Mouse (Mus musculus) inflammation-experienced regulatory T-cells, adult 6 months (primary cell): ENCODE measurements around the gene Man2a1. TPM values are rescaled to one million over a fixed set of nuclear protein-coding genes. Genes with fewer than 3 reads are reported as not detected.

ENCODE experiments used
- ATAC-seq: one replicate; pipeline ENCODE4 v1.8.0; 2017
- polyA plus RNA-seq, 3 experiments: library from polyadenylated mRNA; unstranded; fragments of 100-300 nt; shearing (Covaris generic); gene quantifications; one replicate each; pipeline ENCODE4 v1.2.1; 2017

Gene Man2a1
- polyA plus RNA-seq, 3 experiments from 2014 or later, result 11.7 to 13.1 (median 12.1) TPM

DNA sequence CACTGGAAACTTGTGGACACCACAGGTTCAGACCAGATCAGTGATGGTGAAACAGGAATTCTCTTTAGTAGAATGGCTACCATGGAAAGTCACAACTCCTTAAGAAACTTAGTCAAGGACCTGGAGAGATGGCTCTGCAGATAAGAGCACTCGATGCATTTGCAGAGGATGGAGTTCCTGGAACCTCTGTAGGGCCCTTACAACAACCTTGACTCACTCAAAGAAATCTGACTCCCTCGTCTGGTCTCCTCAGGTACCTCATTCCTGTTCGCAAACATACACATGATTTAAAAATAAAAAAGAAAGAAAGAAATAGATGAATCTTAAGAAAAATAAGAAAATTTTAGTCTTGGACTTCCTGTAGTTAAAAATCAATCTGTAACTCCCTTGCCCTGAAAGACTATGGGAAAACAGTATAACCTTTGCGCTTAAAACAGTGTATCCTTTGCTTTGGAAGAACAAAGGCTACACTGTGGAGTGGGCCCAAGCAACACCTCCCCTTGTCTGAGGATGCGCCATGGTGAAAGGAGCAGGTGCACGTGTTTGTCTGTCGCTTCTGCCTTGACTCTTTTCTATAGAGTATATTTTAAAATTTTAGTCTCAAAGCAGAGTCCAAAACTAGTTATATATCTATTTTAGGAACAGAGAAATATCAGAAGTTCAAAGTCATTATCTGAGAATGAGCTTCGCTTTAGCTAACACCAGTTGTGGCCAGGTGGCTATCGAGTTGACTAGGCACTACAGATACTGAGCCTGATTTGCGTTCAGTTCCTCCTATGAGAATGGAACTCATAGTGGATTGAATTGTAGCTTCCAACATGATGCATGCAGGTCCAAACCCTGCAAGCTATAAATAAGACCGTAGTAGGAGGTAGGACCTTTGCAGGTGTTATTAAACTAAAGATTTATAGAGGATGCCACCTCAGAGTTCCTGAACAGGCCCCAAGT is 163.9 kb downstream of the Man2a1 start:
- no peak for ATAC-seq

DNA sequence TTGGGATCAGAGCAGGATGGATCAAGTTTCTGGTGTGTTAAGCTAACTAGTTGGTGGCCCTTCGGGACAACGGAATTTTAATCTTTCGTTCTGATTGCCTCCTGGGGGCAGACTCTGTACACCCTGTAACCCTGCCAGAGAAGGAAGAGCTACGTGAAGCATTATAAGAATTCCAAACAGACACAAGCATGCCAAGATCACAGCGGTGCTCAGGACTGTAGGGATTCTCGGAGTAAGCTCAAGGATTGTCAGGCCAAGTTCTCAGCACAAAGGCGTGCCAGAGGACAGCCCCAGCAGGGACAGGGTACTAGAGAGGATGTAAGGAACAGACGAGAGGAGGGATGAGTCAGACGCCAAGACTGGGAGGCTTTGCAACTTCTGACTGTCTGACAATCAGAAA is 164.8 kb downstream of the Man2a1 start:
- ATAC-seq, result no peak

- no peak for ATAC-seq
Observed at GRCm38 (mm10) chr17:64766507-64766906, 166.0 kb downstream of the Man2a1 start.

GRCm38 (mm10) chr17:64770277-64770676 is 169.7 kb downstream of the Man2a1 start:
- ATAC-seq, result no peak

DNA sequence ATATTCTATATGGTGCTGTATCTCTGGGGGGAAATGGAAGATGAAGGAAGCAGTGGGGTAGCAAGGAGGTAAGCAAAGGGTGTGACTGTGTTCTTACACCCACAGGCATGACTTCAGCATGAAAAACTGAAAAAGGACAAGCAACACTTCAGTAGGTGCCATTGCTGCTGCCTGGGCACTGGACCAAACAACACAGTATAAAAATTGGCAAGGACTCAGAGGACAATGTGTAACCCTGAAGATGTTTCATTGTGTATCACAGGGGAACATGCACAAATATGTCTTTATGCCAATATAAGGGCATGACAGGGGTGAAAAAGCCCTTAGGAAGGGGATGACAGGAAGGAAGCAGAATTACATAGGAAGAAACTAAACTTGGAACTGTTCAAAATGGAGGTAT is 172.1 kb downstream of the Man2a1 start:
- ATAC-seq, result no peak

DNA sequence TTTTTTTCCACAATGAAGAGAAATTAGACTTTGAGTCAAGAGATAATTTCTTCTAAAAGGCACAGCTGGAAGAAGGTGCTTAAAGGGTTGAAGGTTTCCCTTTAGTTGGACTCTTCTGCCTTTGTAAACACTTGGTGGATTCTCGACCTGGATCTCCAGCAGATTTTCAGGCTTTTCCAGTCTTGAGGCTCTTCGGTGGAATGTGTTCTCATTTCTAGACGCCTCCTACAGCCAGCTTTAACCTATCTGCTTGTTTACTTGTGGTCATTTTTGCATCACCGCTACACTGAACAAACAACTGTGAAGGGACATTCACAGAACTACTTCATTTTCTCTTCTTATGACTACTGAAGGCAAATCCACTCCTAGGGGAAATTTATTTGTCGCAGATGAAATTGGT is 173.7 kb downstream of the Man2a1 start:
- no peak for ATAC-seq

DNA sequence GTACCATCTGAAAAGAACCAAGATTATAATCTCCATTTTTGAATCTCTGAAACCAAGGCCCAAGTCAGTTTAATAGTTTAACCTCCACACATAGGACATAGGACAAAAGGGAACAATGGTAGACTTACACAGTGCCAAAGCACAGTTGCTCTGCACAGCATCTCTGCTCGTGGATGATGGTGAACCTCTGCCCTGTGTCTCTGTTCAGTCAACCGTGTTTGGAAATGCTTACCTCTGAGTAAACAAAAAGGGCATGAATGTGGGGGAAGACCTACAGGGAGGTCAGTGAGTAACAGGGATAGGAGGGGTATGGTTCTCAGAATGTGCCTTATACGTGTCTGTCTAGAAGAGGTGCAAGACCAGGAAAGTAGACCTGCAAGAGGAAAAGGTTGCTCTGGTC is 177.8 kb downstream of the Man2a1 start:
- no peak for ATAC-seq

DNA sequence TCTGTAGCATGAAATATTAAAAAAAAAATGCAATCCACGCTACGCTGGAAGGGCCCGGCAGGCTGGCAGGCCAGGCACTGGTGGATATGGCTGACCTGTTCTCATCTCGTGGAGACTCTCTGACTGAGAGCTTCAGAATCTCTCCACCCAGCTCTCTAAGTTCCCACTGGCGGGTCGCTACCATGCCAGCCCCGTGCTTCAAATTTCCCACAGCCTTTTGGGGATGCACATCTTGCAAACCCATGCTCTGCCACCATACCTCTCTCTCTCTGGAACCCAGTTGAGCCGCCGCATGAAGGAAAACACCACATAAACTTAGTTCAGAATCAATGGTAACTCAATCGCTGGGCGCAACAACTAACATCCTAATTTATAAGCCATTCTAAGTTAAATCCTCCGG is 178.2 kb downstream of the Man2a1 start:
- ATAC-seq, result no peak

GRCm38 (mm10) chr17:64780753-64781490 is 180.4 kb downstream of the Man2a1 start:
- no peak for ATAC-seq

DNA sequence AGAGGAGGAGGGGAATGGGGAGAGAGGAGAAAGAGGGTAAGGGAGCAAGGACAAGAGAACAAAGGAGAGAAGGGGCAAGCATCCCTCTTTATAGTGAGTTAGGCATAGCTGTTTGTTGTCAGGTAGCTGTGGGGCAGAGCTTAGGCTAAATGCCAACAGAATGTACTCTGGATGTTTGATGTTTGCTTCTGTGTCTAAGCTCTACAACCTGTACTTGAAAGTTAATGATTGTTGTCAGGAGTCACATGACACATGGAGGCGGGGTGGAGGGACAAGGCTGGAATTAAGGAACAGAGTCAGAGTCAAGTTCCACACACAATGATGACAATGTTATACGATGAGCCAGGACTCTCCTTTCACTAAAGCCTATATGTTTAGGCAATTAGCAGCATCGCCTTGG is 181.8 kb downstream of the Man2a1 start:
- ATAC-seq, result no peak

- ATAC-seq, result peak; percentile 64
Observed at GRCm38 (mm10) chr17:64785961-64786360, 185.4 kb downstream of the Man2a1 start.

DNA sequence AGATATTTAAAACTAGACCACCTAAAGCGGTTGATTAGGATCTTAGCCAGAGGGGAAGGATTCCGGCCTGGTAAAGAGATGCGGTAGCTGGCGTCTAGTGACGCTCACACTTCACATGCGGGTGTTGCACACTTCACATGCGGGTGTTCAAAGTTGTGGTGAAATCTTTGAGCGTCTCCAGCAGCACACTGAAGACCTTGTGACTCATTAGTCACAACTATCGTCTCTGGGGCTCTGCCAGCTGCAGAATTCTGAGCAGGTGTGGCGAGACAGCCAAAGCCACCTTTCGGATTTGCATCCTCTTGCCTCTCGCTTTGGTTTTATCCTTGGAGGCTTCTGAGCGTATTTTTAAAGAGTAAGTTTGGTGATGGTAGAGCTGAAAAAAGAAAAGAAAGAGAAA is 187.8 kb downstream of the Man2a1 start:
- no peak for ATAC-seq

DNA sequence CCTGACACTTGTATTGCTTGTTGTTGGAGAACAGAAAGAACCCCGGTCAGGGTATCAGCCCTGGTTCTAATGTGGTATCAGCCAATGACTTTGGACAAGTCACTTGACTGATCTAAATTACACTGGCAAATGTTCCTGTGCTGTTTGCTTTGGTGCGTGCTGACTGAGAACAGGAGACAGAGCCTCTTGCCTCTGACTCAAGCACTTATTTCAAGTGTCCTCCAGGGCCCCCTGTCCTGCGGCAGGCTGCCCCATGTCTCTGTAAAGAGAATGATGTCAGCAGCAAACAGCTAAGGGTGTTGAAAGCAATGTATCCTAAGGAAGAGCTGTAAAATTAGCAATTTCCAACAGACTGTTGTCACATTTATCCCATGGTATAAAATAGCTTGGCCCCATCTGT is 188.6 kb downstream of the Man2a1 start:
- no peak for ATAC-seq

GRCm38 (mm10) chr17:64792076-64792475 is 191.5 kb downstream of the Man2a1 start:
- ATAC-seq, result no peak

DNA sequence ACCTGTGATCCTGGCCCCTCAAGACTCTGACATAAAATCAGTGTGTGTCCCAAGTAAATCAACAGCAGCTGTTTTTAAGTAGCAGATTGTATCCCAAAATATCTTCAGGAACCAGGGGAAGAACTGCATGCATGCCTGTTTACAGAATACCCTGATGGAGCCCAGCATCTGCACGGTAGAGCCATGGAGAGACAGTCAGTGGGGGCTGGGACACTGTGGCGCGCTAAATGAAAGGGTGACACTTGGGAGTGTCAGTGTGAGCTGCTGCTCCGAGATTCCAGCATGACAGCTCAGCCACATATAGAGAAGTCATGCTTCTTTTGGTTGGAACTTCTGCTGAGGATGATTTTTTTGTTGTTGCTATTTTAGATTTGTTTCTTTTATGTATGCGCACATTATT is 192.1 kb downstream of the Man2a1 start:
- no peak for ATAC-seq

DNA sequence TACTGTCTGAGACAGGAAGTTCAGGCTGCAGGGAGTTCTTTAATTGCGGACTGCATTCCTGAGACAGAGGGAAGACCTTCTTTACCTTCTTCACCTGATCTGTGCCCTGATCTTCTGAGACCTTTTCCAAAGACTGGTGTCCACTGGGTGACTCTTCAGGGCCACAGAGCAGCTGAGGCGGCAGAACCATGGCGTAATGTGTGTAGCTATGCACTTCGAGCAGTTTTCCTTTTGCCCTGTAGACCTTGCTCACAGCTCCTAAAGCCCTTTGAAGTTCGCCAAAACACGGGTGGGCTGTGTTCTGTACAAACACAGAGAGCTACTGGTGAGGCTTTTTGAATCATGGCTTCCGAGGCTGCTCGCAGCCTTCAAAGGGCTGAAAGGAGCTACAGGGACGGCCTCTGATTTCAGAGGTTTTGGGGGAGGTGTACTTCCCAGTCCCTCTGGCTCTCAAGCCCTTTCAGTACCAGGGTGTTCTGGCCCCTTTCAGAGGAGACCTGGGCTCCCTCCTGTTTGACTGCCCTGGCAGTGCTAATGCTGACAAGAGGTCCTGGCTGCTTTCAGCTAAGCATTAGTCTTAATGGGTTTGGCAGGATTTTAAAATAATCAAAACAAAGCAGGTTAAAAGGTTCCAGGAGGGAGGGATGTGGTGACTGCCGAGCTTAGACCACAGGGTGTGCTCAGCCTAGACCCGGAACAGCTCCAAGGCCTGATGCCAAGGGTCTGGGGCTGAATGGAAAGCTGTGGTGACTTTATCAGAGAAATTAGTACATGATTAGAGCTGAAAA is 201.8 kb downstream of the Man2a1 start:
- no peak for ATAC-seq

DNA sequence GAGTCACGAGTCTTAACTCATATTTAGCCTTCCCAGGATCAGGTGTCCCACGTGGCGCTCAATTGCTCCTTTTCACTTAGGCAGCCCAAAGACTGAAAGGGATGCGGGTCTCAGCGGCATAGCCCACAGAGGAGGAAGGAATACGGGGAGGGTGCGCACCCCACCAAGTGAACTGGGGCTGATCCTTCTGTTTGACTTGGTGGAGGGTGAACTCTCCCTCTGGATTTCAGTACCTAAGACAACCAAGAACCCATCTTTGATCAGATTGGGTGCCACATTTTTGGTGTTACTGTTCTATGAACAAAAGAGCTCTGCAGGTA is 202.4 kb downstream of the Man2a1 start:
- no peak for ATAC-seq

Other genes with a start within 250 kb of the Man2a1 start
- 1 to 10 TPM in 2 of 3 experiments, under 1 TPM in 1; 0.59 to 2.2 (median 1.5) TPM for gene 4930583I09Rik, start 235.3 kb downstream of the Man2a1 start, polyA plus RNA-seq